Mouse (Mus musculus) kidney, adult 9 months (tissue): ENCODE data around the gene Rnase13.
A peak's percentile ranks its signal among the peaks of the same experiment; 100 is the strongest.
"Not testable (repeated sequence)": the region's sequence is repeated elsewhere in the genome, so short reads cannot be mapped to it uniquely, and the experiment has no call there.

ENCODE experiments used
- DNase-seq: peaks from one replicate; pipeline ENCODE4 v3.0.0; 2022

The Rnase13 gene

GRCm38 (mm10) chr14:51922571-51922865, at the start of gene Rnase13:
Gene Rnase13, minus strand, starts transcription at chr14:51922773.
- DNase-seq = no peak

DNA sequence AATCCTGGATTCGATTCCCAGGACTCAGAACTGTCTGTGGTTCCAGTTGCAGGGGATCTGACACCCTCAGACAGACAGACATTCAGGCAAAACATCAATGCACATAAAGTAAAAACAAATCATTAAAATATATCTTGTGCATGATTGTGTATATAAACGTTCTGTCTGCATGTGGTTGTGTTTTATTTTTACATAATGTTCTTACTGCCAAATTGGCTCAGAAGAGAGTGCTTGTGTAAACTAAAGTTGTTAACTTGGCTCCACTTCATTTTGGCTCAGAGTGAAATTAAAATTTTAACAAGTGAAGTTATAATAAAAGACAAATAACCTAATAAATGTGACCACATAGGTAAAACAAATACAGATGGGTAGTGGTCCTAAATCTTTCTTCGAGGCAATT, 44.8 kb upstream of the Rnase13 start:
- no peak for DNase-seq

- no peak for DNase-seq
Measured at GRCm38 (mm10) chr14:51960316-51960715, 37.7 kb upstream of the Rnase13 start.

- DNase-seq = no peak
Measured at GRCm38 (mm10) chr14:51943336-51943735, 20.8 kb upstream of the Rnase13 start.

GRCm38 (mm10) chr14:51942236-51942635, 19.7 kb upstream of the Rnase13 start:
- no peak for DNase-seq

- DNase-seq = no peak
Measured at GRCm38 (mm10) chr14:51941577-51941976, 19.0 kb upstream of the Rnase13 start.

GRCm38 (mm10) chr14:51940944-51941560, 18.5 kb upstream of the Rnase13 start:
- DNase-seq = peak; percentile 53

GRCm38 (mm10) chr14:51939005-51939404, 16.4 kb upstream of the Rnase13 start:
- DNase-seq = no peak

GRCm38 (mm10) chr14:51932092-51933020, 9.8 kb upstream of the Rnase13 start:
- DNase-seq = no peak

- peak; percentile 85 for DNase-seq
Measured at GRCm38 (mm10) chr14:51930824-51931223, 8.3 kb upstream of the Rnase13 start.

GRCm38 (mm10) chr14:51929968-51930367, 7.4 kb upstream of the Rnase13 start:
- no peak for DNase-seq

DNA sequence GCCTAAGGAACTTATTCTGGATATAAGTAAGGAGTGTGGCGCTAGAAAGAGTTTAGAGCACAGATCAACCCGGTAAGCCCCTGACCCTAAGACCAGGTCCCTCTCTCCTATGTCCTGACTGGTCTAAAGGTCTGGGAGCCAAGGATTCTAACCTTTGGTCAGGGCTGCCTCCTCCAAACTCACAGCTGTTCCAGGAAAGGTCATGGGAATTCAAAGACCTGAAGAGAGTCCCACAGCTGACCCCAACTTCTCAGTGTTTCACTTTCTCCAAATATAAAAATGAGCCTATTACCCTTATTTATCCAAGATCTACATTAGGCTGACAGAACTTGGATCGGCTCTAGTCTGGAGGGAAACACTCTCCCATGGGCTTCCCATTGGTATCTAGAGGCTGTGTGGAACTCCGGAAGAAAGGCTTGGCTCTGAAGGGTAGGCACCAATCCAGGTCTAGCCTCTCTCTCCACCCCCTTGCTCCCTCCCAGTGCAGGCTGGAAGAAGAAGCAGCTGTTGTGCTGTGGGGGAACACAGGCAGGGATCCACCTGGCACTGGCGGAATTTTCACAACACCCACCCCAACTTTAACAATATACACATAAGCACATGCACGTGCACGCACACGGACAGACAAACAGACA, 6.9 kb upstream of the Rnase13 start:
- DNase-seq = peak; percentile 78

GRCm38 (mm10) chr14:51926930-51927329, 4.4 kb upstream of the Rnase13 start:
- DNase-seq = not testable (repeated sequence)

GRCm38 (mm10) chr14:51923492-51923891, 919 bp upstream of the Rnase13 start:
- DNase-seq = no peak

GRCm38 (mm10) chr14:51922910-51923309, 337 bp upstream of the Rnase13 start:
- no peak for DNase-seq

- DNase-seq = no peak
Measured at GRCm38 (mm10) chr14:51921759-51922570, 608 bp downstream of the Rnase13 start.

GRCm38 (mm10) chr14:51918966-51919365, 3.6 kb downstream of the Rnase13 start:
- DNase-seq = no peak

GRCm38 (mm10) chr14:51918125-51918524, 4.4 kb downstream of the Rnase13 start, which contains the start of gene Tppp2:
Gene Tppp2, plus strand, starts transcription at chr14:51918425.
- no peak for DNase-seq

DNA sequence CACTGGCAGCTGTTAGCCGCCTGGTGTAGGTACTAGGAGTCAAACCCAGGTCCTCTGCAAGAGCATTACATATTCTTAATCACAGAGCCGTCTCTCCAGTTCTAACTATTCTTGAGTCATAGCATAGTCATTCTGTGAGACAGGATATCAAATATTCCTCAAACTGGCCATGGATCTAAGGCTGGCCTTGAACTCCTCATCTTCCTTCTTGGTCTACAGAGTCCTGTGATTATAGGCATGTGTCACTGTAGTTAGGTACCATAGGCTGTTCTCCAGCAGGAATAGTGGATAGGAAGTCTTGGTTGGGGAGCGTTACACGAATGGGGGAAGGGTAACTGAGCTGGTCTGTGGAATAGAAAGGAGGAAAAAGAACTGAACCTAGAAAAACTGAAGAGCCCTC, 6.0 kb downstream of the Rnase13 start:
- no peak for DNase-seq

DNA sequence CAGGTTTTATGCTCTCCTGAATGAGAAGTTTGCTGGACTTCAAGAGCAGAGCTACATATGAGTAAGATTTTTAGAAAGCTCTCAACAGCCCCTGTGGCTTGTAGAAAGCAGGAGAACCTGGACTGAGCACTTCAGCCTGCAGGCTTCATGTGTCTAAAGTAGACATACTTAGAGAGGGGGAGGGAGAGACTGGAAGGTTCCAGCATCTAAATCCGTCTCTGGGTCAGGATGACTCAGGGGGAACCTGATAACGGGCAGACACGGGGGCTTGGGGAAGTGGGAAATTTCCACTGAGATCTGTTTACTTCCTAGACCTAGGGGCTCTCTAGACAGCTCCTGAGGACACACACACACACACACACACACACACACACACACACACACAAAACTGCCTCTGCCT, 7.5 kb downstream of the Rnase13 start:
- no peak for DNase-seq

- peak; percentile 65 for DNase-seq
Measured at GRCm38 (mm10) chr14:51913960-51914762, 8.4 kb downstream of the Rnase13 start, which contains the start of gene Ndrg2. Gene Ndrg2, minus strand, starts transcription at chr14:51914158.
